Mouse (Mus musculus): ENCODE results near the gene Ryk. TPM values are rescaled to one million over a fixed set of nuclear protein-coding genes. Genes with fewer than 3 reads are reported as not detected.

Ryk gene
- 10 to 100 TPM; 36.2 to 38.6 TPM for total RNA-seq (2021)
- long read RNA-seq, transcript Ryk-203 (15 exons, 2,505 nt) = major isoform, 15 of 30 reads
- long read RNA-seq, transcript Ryk-201 (15 exons, 2,852 nt) = minor isoform, 12 of 30 reads
- long read RNA-seq, partial matches to known transcripts = 2 of 30 reads
- long read RNA-seq, other reads (novel, unspliced or antisense) = 1 of 30 reads

DNA sequence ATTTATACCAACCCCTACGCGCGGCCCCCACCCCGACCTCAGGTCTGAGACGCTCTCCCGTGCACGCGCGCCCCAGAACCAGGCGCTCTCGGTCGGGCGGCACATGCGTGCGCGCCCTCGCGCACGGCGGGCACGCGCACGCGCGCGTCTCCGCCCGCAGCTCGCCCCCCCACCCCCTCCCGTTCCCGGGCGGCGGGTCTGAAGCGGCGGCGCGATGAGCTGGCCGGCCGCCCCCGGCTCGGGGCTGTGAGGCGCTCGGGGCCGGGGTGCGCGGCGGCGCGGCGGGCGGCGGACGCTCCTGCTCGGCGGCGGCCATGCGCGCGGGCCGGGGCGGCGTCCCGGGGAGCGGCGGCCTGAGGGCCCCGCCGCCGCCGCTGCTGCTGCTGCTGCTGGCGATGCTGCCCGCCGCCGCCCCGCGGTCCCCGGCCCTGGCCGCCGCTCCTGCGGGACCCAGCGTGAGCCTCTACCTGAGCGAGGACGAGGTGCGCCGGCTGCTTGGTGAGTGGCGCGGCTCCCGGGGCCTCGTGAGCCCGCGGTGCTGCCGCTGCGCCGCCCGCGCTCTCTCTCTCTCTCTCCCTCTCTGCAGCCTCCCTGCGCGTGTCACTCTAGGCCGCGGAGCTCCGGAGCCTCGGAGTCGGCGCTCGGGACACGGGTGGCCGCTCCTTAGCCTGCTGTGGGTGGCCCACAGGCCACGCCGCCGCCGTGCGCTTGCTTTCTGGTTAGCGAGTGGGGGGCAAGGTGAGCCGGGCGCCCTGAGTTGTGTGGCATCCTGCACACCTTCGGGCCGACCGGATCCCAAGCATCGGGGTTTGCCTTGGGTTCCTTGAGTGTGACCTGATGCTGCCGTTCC, at the start of gene Ryk:
Gene Ryk, plus strand, starts transcription at position 176 of the 850 bp plus-strand sequence.
- DNase-seq (ENCODE audit: low spot score in 2 of 2) = peak; percentile 71 to 87

GRCm38 (mm10) chr9:102789491-102789890, 45.2 kb upstream of the Ryk start:
- no peak for DNase-seq (ENCODE audit: low spot score in 2 of 2)

DNA sequence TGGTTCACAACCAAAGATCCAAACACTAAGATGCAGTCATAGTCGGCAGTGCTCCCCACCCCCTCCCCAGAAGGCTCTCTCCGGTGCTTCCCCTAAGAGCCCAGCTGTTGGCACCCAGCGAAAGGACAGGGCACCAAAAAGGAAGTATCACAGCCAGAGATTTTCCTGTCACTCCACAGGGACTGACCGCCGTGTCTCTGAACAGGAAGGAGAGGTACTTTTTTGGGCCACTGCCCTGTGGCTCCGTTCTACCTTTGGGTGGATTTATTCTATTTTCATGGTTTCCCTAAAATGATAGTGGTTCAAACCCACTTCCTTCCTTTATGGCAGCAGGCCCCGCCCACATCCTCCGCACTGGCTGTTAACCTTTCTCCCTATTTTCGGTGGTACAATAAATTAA, 42.9 kb upstream of the Ryk start:
- no peak for DNase-seq (ENCODE audit: low spot score in 2 of 2)

DNA sequence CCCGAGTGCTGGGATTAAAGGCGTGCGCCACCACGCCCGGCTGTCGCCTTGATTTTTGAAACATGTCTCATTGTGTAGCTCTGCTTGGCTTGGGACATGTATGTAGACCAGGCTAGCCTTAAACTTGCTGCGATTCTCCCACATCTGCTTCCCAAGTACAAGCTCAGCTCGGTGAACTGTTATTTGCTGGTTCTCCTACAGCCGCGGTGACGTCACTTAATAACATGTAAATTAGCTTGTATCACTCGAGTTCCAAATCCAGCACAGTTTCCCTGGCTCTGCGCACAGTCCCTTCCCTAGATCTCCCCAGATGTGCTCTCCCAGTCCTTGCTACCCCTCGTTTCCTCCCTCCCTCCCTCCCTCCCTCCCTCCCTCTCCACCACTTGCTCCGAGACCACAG, 41.9 kb upstream of the Ryk start:
- DNase-seq (ENCODE audit: low spot score in 2 of 2) = no peak

DNA sequence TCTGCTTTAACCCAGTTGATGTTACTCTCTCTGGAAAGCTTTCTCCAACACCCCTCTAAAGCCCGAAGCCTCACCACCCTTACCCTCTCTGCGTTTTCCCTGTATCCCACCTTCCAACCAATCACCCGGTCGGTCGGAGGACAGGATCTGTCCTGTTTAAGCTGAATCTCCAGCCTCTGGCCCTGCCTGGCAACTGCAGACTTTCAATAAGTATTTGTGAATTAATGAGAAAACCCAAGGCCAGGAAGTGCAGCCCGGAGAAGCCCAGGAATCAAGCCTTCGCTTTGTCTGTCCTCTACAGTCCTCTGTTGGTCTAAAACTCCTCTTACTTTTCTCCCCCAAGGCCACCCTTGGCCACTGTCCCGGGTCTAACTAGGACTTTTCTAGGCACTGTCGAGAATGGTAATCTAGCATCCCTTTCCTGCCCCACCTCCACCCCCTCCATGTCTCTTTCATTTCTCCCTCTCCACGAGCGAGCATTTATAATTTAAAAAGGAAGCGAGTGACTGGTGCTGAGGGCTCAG, 41.4 kb upstream of the Ryk start:
- DNase-seq (ENCODE audit: low spot score in 2 of 2) = peak in 1 of 2 experiments; percentile 50

- no peak for DNase-seq (ENCODE audit: low spot score in 2 of 2)
Observed at GRCm38 (mm10) chr9:102798406-102798805, 36.3 kb upstream of the Ryk start.

- no peak for DNase-seq (ENCODE audit: low spot score in 2 of 2)
Observed at GRCm38 (mm10) chr9:102806056-102806573, 28.6 kb upstream of the Ryk start.

- no peak for DNase-seq (ENCODE audit: low spot score in 2 of 2)
Observed at GRCm38 (mm10) chr9:102811192-102811591, 23.5 kb upstream of the Ryk start.

DNA sequence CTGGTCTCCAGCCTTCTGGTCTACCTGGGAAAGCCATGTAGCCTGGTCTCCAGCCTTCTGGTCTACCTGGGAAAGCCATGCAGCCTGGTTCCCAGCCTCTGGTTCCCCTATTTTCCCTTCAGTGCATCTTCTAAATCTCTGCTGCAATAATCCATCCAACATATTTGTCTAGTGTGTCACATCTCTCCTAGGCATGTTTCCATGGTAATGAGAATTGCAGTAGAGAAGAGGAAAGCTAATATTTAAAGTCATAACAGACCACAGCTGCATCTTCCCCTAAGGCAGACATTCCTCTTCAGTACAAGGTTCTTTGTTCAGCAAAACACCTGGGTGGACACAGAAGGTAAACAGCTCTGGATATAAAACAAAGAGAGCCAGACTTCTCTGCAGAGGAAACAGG, 16.5 kb upstream of the Ryk start:
- no peak for DNase-seq (ENCODE audit: low spot score in 2 of 2)

- no peak for DNase-seq (ENCODE audit: low spot score in 2 of 2)
Observed at GRCm38 (mm10) chr9:102828604-102829003, 6.1 kb upstream of the Ryk start.

DNA sequence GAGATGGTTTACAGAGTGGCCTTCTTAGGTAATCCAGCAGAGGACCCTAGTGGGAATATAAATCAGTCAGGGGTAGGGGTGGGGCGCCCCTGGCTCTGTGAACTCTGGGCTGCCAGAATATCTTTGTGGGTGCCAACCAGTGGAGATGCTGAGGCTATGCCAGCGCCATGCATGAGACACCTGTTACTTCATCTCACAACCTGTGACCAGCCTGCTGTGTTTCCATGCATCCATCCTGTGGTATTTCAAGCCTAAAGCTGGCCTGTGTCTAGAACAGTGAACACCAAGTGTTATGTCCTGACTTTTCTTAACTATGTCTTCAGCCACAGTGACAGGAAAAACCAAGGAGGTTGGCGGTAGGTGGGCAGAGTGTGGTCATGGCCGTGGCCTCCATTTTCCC, 3.2 kb upstream of the Ryk start:
- no peak for DNase-seq (ENCODE audit: low spot score in 2 of 2)

- no peak for DNase-seq (ENCODE audit: low spot score in 2 of 2)
Observed at GRCm38 (mm10) chr9:102834414-102834741, 339 bp upstream of the Ryk start.

DNA sequence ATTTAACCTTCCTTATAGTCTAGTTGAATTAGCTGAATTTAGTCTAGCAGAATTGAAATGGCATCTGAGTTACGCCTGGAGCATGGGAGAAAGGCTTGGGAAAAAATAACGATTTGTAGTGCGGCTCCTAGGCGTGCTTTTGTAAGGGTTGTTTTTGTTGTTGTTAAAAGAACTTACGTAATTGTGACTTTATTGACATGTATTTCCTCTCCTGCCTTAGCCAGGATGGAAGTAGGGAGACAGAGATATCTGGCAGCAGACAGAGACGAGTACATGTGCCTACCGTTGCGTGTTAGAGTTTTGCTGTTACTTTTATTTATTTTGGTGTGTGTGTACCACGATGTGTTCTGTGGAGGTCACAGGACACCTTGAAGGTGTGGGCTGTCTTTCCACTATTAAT, 1.6 kb downstream of the Ryk start:
- no peak for DNase-seq (ENCODE audit: low spot score in 2 of 2)

DNA sequence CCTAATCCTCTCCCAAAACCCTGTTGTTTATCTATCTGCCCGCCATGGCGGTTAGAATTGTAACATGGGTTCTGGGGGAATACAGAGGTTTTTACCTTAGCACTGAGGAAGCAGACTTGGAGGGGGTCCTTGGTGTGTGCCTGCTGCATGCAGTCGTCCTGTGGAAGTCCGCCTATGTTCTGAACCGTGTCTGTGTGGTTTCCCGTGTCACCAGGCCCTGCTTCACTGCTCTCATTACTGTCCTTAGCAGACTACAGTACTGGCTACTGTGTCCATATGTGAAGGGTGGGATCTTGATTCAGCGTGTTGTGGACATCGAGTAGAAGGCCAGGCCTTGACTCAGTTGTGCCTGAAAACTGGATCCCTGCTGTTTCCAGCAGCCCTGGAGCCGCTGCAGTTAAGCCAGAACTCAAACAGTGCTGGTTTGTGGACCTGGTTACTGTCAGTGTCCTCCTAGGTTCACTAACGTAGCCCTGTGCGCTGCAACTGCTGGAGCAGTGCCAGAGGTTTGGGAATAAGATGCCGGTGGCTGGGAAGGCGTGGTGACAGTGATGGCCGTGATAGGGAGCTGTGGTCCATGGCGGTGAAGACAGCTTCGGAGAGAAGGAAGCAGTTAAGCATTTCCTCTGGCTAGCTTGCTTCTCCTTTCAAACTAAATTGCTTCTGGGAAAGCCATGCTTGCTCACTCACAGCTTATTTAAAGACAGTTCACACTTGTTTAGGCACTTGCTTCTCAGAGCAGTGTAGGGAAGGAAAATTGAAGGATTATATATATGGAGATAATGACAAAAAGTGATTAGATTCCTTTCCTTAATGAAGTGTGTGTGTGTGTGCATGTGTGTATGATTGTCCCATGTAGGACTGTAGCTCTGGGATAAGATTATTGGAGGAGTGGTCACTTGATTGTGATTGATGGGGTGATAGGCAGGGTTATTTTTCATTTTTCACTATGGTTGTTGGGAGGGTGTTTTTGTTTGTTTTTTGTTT, 6.4 kb downstream of the Ryk start:
- no peak for DNase-seq (ENCODE audit: low spot score in 2 of 2)

DNA sequence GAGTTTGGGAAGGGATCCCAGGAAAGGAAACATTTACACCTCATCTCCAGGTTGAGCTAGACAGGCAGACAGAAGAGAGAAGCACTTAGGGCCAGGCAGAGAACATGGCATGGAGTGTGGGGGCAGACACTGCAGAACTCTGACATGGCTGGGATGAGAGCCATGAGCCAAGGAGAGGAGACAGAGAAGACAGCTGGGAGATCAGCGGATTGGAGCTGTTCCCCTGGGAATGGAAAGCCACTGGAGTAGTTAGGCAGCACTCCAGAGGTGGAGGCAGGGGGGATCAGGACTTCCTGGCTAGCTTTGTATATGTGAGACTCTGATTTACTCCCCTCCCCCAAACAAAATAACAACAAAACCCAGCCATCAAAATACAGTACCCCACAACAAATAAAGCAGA, 7.1 kb downstream of the Ryk start:
- DNase-seq (ENCODE audit: low spot score in 2 of 2) = no peak

- DNase-seq (ENCODE audit: low spot score in 2 of 2) = no peak
Observed at GRCm38 (mm10) chr9:102842498-102842897, 7.8 kb downstream of the Ryk start.

GRCm38 (mm10) chr9:102843577-102843976, 8.9 kb downstream of the Ryk start:
- no peak for DNase-seq (ENCODE audit: low spot score in 2 of 2)

GRCm38 (mm10) chr9:102845851-102846250, 11.1 kb downstream of the Ryk start:
- no peak for DNase-seq (ENCODE audit: low spot score in 2 of 2)

GRCm38 (mm10) chr9:102846348-102846747, 11.6 kb downstream of the Ryk start:
- DNase-seq (ENCODE audit: low spot score in 2 of 2) = no peak

DNA sequence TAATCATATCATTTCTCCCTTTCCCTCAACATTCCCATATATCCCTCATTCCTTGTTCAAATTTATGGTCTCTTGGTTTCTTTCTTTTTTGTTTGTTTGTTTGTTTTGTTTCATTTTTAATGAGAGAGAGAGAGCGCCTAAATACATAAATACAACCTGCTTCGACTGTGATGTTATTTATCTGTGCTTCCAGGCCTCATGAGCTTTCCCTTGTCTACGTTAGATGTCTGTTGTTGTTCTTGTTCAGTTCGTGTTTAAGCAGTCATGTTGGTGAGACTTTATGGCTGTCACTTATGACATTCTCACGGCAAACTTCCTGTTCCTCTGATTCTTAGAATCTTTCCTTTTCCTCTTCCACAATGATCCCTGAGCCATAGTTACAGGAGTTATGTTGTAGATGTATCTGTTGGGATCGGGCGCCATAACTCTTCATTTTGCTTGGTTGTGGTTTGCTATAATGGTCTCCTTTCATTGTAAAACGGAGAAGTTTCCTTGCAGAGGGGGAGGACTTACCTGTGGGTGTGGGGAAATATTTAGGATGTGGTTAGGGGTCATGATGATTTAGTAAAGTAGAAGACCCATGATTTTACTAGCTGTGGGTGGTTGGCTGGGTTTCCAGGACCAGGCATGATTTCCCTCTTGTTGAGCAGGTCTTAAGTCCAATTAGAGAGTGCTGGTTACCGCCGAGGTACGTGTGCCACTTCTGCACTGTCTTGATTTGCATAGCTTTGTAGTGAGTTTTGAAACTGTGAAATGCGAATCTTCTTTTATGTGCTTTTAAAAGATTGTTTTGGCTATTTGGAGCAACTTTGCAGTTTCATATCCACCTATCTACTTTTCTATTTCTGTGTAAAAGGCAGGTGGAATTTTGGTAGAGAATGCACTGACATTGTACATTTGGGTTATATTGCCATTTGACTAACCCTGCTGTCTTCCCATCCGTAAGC, 17.6 kb downstream of the Ryk start:
- DNase-seq (ENCODE audit: low spot score in 2 of 2) = no peak
